Mouse (Mus musculus): ENCODE measurements around the gene Spata25. TPM values are rescaled to one million over a fixed set of nuclear protein-coding genes. Genes with fewer than 3 reads are reported as not detected.

The Spata25 gene
- polyA plus RNA-seq, 1 experiment from 2014 or later = not detected

- Histone ChIP-seq H3K4me1 (replicated peaks) (peaks cover 18% of the 10 kb centered on the region), H3K9me3 (no peaks in the 10 kb centered on the region), H3K27ac (peak overlapping the region; percentile 80), H3K4me2 (replicated peaks) (peak overlapping the region; percentile 86), H3K9ac (peak overlapping the region; percentile 67), H3K36me3 (peaks cover 10% of the 10 kb centered on the region), H3K27me3 (replicated peaks) (no peaks in the 10 kb centered on the region), H3K4me3 (replicated peaks) (peak overlapping the region; percentile 55)
- WGBS = 10% methylated on average over 15 of the region's 15 CpGs
- peak; percentile 8; the same call in 1 of the 2 replicates for ATAC-seq
These were observed 41.9 kb downstream of the Spata25 start for GRCm38 (mm10) chr2:164786388-164786885.

- under 1% methylated on average over 87 of the region's 89 CpGs for WGBS
These were observed 42.6 kb downstream of the Spata25 start, which contains the start of gene Snx21 for GRCm38 (mm10) chr2:164785481-164786387. TSS of gene Snx21 (plus strand) at chr2:164785823.

GRCm38 (mm10) chr2:164784869-164785420 lies 43.4 kb downstream of the Spata25 start:
- H3K27me3 ChIP-seq (replicated peaks) = no peaks in the 10 kb centered on the region
- WGBS = 4% methylated on average over 7 of the region's 7 CpGs
- peak overlapping the region; percentile 80 for H3K27ac ChIP-seq
- peak overlapping the region; percentile 86 for H3K4me2 ChIP-seq (replicated peaks)
- peaks cover 18% of the 10 kb centered on the region for H3K4me1 ChIP-seq (replicated peaks)
- H3K9me3 ChIP-seq = no peaks in the 10 kb centered on the region
- peak; percentile 3; the same call in 1 of the 2 replicates for ATAC-seq
- H3K36me3 ChIP-seq = peaks cover 4% of the 10 kb centered on the region; the same call in 1 of the 2 replicates
- peak overlapping the region; percentile 55 for H3K4me3 ChIP-seq (replicated peaks)
- H3K9ac ChIP-seq = peak overlapping the region; percentile 67

More at GRCm38 (mm10) chr2:164785481-164786387, 42.6 kb downstream of the Spata25 start, which contains the start of gene Snx21:
- peak within 1 kb of the TSS; percentile 67 for H3K9ac ChIP-seq
- peak within 1 kb of the TSS; percentile 55 for H3K4me3 ChIP-seq (replicated peaks)
- no peaks in the 10 kb centered on the region for H3K27me3 ChIP-seq (replicated peaks)
- peak within 1 kb of the TSS; percentile 86 for H3K4me2 ChIP-seq (replicated peaks)
- peaks cover 4% of the 10 kb centered on the region; the same call in 1 of the 2 replicates for H3K36me3 ChIP-seq
- peaks cover 18% of the 10 kb centered on the region for H3K4me1 ChIP-seq (replicated peaks)
- H3K9me3 ChIP-seq = no peaks in the 10 kb centered on the region
- peak within 1 kb of the TSS; percentile 80 for H3K27ac ChIP-seq
- peak; percentile 96 for ATAC-seq

GRCm38 (mm10) chr2:164783926-164784581 lies 44.3 kb downstream of the Spata25 start:
- Histone ChIP-seq H3K9me3 (no peaks in the 10 kb centered on the region), H3K36me3 (no peaks in the 10 kb centered on the region), H3K27me3 (replicated peaks) (no peaks in the 10 kb centered on the region), H3K4me1 (replicated peaks) (peaks cover 18% of the 10 kb centered on the region), H3K27ac (no peak overlapping the region), H3K4me2 (replicated peaks) (peak overlapping the region; percentile 86; the same call in 1 of the 2 replicates), H3K4me3 (replicated peaks) (no peak overlapping the region), H3K9ac (no peak overlapping the region)
- 72% methylated on average over 7 of the region's 7 CpGs for WGBS
- ATAC-seq = no peak

- peaks cover 10% of the 10 kb centered on the region for H3K4me1 ChIP-seq (replicated peaks)
- no peaks in the 10 kb centered on the region for H3K36me3 ChIP-seq
- WGBS = 74% methylated on average over 4 of the region's 4 CpGs
- no peak overlapping the region for H3K4me2 ChIP-seq (replicated peaks)
- no peak overlapping the region for H3K9ac ChIP-seq
- H3K27me3 ChIP-seq (replicated peaks) = no peaks in the 10 kb centered on the region
- ATAC-seq = no peak
- H3K27ac ChIP-seq = no peak overlapping the region
- H3K9me3 ChIP-seq = no peaks in the 10 kb centered on the region
- H3K4me3 ChIP-seq (replicated peaks) = no peak overlapping the region
These were observed 46.5 kb downstream of the Spata25 start for GRCm38 (mm10) chr2:164781876-164782275.

- H3K27me3 ChIP-seq (replicated peaks) = no peaks in the 10 kb centered on the region
- no peak within 1 kb of the TSS for H3K27ac ChIP-seq
- no peak within 1 kb of the TSS for H3K9ac ChIP-seq
- H3K4me1 ChIP-seq (replicated peaks) = peaks cover under 1% of the 10 kb centered on the region; the same call in 1 of the 2 replicates
- no peaks in the 10 kb centered on the region for H3K36me3 ChIP-seq
- H3K4me2 ChIP-seq (replicated peaks) = no peak within 1 kb of the TSS
- no peak for ATAC-seq
- 62% methylated on average over 8 of the region's 8 CpGs for WGBS
- no peaks in the 10 kb centered on the region for H3K9me3 ChIP-seq
- no peak within 1 kb of the TSS for H3K4me3 ChIP-seq (replicated peaks)
These were observed 48.8 kb downstream of the Spata25 start, which contains the start of gene Tnnc2 for GRCm38 (mm10) chr2:164779481-164780086. TSS of gene Tnnc2 (minus strand) at chr2:164779967.

GRCm38 (mm10) chr2:164778809-164779208 lies 49.5 kb downstream of the Spata25 start:
- Histone ChIP-seq H3K9ac (no peak overlapping the region), H3K36me3 (no peaks in the 10 kb centered on the region), H3K27me3 (replicated peaks) (no peaks in the 10 kb centered on the region), H3K4me1 (replicated peaks) (no peaks in the 10 kb centered on the region), H3K4me3 (replicated peaks) (no peak overlapping the region), H3K9me3 (no peaks in the 10 kb centered on the region), H3K4me2 (replicated peaks) (no peak overlapping the region), H3K27ac (no peak overlapping the region)
- ATAC-seq = no peak
- WGBS = 75% methylated on average over 7 of the region's 7 CpGs

GRCm38 (mm10) chr2:164778015-164778287 lies 50.4 kb downstream of the Spata25 start:
- no peaks in the 10 kb centered on the region; the same call in 1 of the 2 replicates for H3K4me1 ChIP-seq (replicated peaks)
- no peaks in the 10 kb centered on the region for H3K36me3 ChIP-seq
- no peak overlapping the region for H3K4me2 ChIP-seq (replicated peaks)
- ATAC-seq = no peak
- H3K4me3 ChIP-seq (replicated peaks) = no peak overlapping the region
- no peaks in the 10 kb centered on the region for H3K27me3 ChIP-seq (replicated peaks)
- H3K9me3 ChIP-seq = no peaks in the 10 kb centered on the region
- H3K9ac ChIP-seq = no peak overlapping the region
- no peak overlapping the region for H3K27ac ChIP-seq
- WGBS = 90% methylated on average over 11 of the region's 11 CpGs

GRCm38 (mm10) chr2:164777246-164778014 lies 50.9 kb downstream of the Spata25 start:
- Histone ChIP-seq H3K4me2 (replicated peaks) (no peak overlapping the region), H3K4me3 (replicated peaks) (no peak overlapping the region), H3K27ac (no peak overlapping the region), H3K4me1 (replicated peaks) (no peaks in the 10 kb centered on the region; the same call in 1 of the 2 replicates), H3K9ac (no peak overlapping the region), H3K36me3 (no peaks in the 10 kb centered on the region), H3K9me3 (no peaks in the 10 kb centered on the region), H3K27me3 (replicated peaks) (no peaks in the 10 kb centered on the region)
- WGBS = 84% methylated on average over 30 of the region's 30 CpGs
- no peak for ATAC-seq

GRCm38 (mm10) chr2:164776801-164777200 lies 51.5 kb downstream of the Spata25 start:
- no peaks in the 10 kb centered on the region for H3K9me3 ChIP-seq
- H3K9ac ChIP-seq = no peak overlapping the region
- no peak for ATAC-seq
- 53% methylated on average over 17 of the region's 17 CpGs for WGBS
- peaks cover 5% of the 10 kb centered on the region for H3K4me1 ChIP-seq (replicated peaks)
- H3K4me2 ChIP-seq (replicated peaks) = no peak overlapping the region
- no peaks in the 10 kb centered on the region for H3K27me3 ChIP-seq (replicated peaks)
- no peaks in the 10 kb centered on the region for H3K36me3 ChIP-seq
- no peak overlapping the region for H3K4me3 ChIP-seq (replicated peaks)
- no peak overlapping the region for H3K27ac ChIP-seq
